Mouse (Mus musculus): ENCODE measurements around the gene Phox2a. TPM values are rescaled to one million over a fixed set of nuclear protein-coding genes. Genes with fewer than 3 reads are reported as not detected.

Gene Phox2a
- total RNA-seq, 2 experiments from 2014 or later = not detected

GRCm38 (mm10) chr7:101869163-101869500, 51.0 kb downstream of the Phox2a start:
- Histone ChIP-seq H3K4me3 (no peak overlapping the region), H3K27ac (no peak overlapping the region)
- intact Hi-C loops (cut with DNase I) = no loop called here
- no peak for TF ChIP-seq CTCF (IDR thresholded peaks at IDR 0.05)
- no peak for DNase-seq (ENCODE audit: extremely low spot score in 1 of 2, low spot score in 2 of 2)

- Histone ChIP-seq H3K4me3 (no peak within 1 kb of the TSS), H3K27ac (no peak within 1 kb of the TSS)
- no peak for TF ChIP-seq CTCF (IDR thresholded peaks at IDR 0.05)
- DNase-seq (ENCODE audit: extremely low spot score in 1 of 2, low spot score in 2 of 2) = no peak
- intact Hi-C loops (cut with DNase I) = no loop called here
Measured at GRCm38 (mm10) chr7:101870629-101871028, 52.5 kb downstream of the Phox2a start, which contains the start of gene Folr1. TSS of gene Folr1 (minus strand) at chr7:101870788.

- DNase-seq (ENCODE audit: extremely low spot score in 1 of 2, low spot score in 2 of 2) = no peak
- no peak for TF ChIP-seq CTCF (IDR thresholded peaks at IDR 0.05)
- intact Hi-C loops (cut with DNase I) = no loop called here
- H3K27ac ChIP-seq = no peak overlapping the region
- H3K4me3 ChIP-seq = no peak overlapping the region
Measured at GRCm38 (mm10) chr7:101871296-101871695, 53.2 kb downstream of the Phox2a start.

Other genes with a start within 250 kb of the Phox2a start
- not detected for gene Art2b, start 232.7 kb upstream of the Phox2a start, total RNA-seq (2021)
- gene Clpb, start 154.7 kb upstream of the Phox2a start, total RNA-seq (2021) = 10 to 100 TPM; 55.6 to 57.1 TPM
- gene Inppl1, start 19.9 kb downstream of the Phox2a start, total RNA-seq (2021) = 10 to 100 TPM; 28.1 to 34.7 TPM
- not detected for gene Folr2, start 38.9 kb downstream of the Phox2a start, total RNA-seq (2021)
- gene Anapc15, start 45.4 kb downstream of the Phox2a start, total RNA-seq (2021) = 10 to 100 TPM; 31.4 to 32.6 TPM
- 1 to 10 TPM; 1.1 to 1.8 TPM for gene Folr1, start 52.5 kb downstream of the Phox2a start, total RNA-seq (2021)
- gene Lamtor1, start 87.6 kb downstream of the Phox2a start, total RNA-seq (2021) = 10 to 100 TPM; 87.9 to 90.9 TPM
- not detected for gene Tomt, start 88.0 kb downstream of the Phox2a start, total RNA-seq (2021)
- 1 to 10 TPM; 4.0 to 4.8 TPM for gene Lrrc51, start 115.6 kb downstream of the Phox2a start, total RNA-seq (2021)
- gene Numa1, start 115.8 kb downstream of the Phox2a start, total RNA-seq (2021) = 100 to 1,000 TPM in 1 of 2 experiments, 10 to 100 TPM in 1; 96.8 to 101 TPM
- 10 to 100 TPM in 1 of 2 experiments, 1 to 10 TPM in 1; 8.5 to 10.2 TPM for gene Il18bp, start 200.4 kb downstream of the Phox2a start, total RNA-seq (2021)
- 10 to 100 TPM; 51.1 to 53.9 TPM for gene Rnf121, start 247.2 kb downstream of the Phox2a start, total RNA-seq (2021)
- gene Xndc1, start 247.2 kb downstream of the Phox2a start, total RNA-seq (2021) = 10 to 100 TPM; 25.6 to 28.2 TPM
- gene Xntrpc, start 247.4 kb downstream of the Phox2a start, total RNA-seq (2021) = 1 to 10 TPM; 2.6 to 3.0 TPM

Data from left cerebral cortex, adult 2 months (tissue).